Mouse (Mus musculus) heart, postnatal 0 days (tissue): ENCODE data around the gene Ttc25. TPM values are rescaled to one million over a fixed set of nuclear protein-coding genes. Genes with fewer than 3 reads are reported as not detected.
"Not testable (repeated sequence)": the region's sequence is repeated elsewhere in the genome, so short reads cannot be mapped to it uniquely, and the experiment has no call there.

ENCODE experiments used
- ATAC-seq: fragments of 200-750 bp; cut with Nextera tagmentation; 2 replicates; pipeline ENCODE4 v1.8.0; 2017; ENCODE audit warnings: low read depth, moderate number of reproducible peaks, moderate library complexity; ENCODE audit not compliant: insufficient read depth
- DNase-seq: peaks from one replicate; pipeline ENCODE4 v3.0.0-alpha.2; 2016; ENCODE audit warnings: low spot score
- H3K27ac ChIP-seq: fragments of 300-500 bp; sonication (generic); 2 replicates; pipeline ENCODE4 v1.5.1; 2014; ENCODE audit warnings: low read depth, mild to moderate bottlenecking
- H3K27me3 ChIP-seq: fragments of 300-500 bp; sonication (generic); 2 replicates; pipeline ENCODE4 v1.6.1; 2014; ENCODE audit warnings: low read length, mixed read lengths; ENCODE audit not compliant: control insufficient read depth, insufficient read depth
- H3K36me3 ChIP-seq: fragments of 300-500 bp; sonication (generic); replicated peaks from 2 replicates; pipeline ENCODE4 v1.6.1; 2014; ENCODE audit warnings: low read length, mixed read lengths; ENCODE audit not compliant: control insufficient read depth, insufficient read depth
- H3K4me1 ChIP-seq: fragments of 300-500 bp; sonication (generic); 2 replicates; pipeline ENCODE4 v1.6.1; 2014; ENCODE audit warnings: antibody characterized with exemption; ENCODE audit not compliant: control insufficient read depth, insufficient read depth
- H3K4me2 ChIP-seq: fragments of 300-500 bp; sonication (generic); 2 replicates; pipeline ENCODE4 v1.6.1; 2014; ENCODE audit warnings: low read depth, mild to moderate bottlenecking, low read length, moderate library complexity
- H3K4me3 ChIP-seq: fragments of 300-500 bp; sonication (generic); 2 replicates; pipeline ENCODE4 v1.5.1; 2014; ENCODE audit warnings: low read depth, low read length
- H3K9ac ChIP-seq: fragments of 300-500 bp; sonication (generic); replicated peaks from 2 replicates; pipeline ENCODE4 v1.6.1; 2014; ENCODE audit warnings: low read depth, low read length, mixed read lengths
- H3K9me3 ChIP-seq: fragments of 300-500 bp; sonication (generic); replicated peaks from 2 replicates; pipeline ENCODE4 v1.6.1; 2016; ENCODE audit warnings: low read length; ENCODE audit not compliant: control insufficient read depth
- CTCF ChIP-seq: IDR thresholded peaks from 2 replicates; pipeline ENCODE4 v1.5.1; 2016; ENCODE audit warnings: antibody characterized with exemption, control low read depth, low read depth
- EP300 ChIP-seq: IDR thresholded peaks from 2 replicates; pipeline ENCODE4 v1.6.1; 2016; ENCODE audit warnings: antibody characterized with exemption, low read depth
- WGBS: fragments of 180-500 bp; shearing (Covaris S2); extraction: QIAGEN DNeasy Blood & Tissue Kit; methylation state at CpG from one replicate; pipeline ENCODE4 v1.1.7; 2014; 5-methylcytosine and 5-hydroxymethylcytosine counted together
- polyA plus RNA-seq: library from polyadenylated mRNA; unstranded; fragments of >200 nt; fragmentation: Nextera tagmentation; extraction: Ambion mirVana; gene quantifications from 2 replicates; pipeline ENCODE4 v1.2.1, GENCODE M21; 2015
- total RNA-seq: library from RNA; depleted of rRNA; stranded (reverse); fragments of >200 nt; gene quantifications from 2 replicates; pipeline ENCODE4 v1.2.3, GENCODE M21; 2014; ENCODE audit warnings: low replicate concordance

Ttc25 gene
- total and polyA plus RNA-seq, 2 experiments from 2014 or later, result 0.23 to 0.37 TPM

GRCm38 (mm10) chr11:100609355-100609996 is 64.1 kb downstream of the Ttc25 start:
- H3K9ac ChIP-seq, result peak overlapping the region; percentile 29; the same call in 1 of the 2 replicates
- H3K27ac ChIP-seq, result peak overlapping the region; percentile 84
- no peaks in the 10 kb centered on the region for H3K9me3 ChIP-seq
- ATAC-seq (0 out of 2 replicates have a peak, but pooled peaks have one; percentile 37), DNase-seq (no peak)
- peaks cover 15% of the 10 kb centered on the region for H3K36me3 ChIP-seq
- no peaks in the 10 kb centered on the region for H3K27me3 ChIP-seq
- peak overlapping the region; percentile 29 for H3K4me2 ChIP-seq
- H3K4me1 ChIP-seq, result peaks cover 32% of the 10 kb centered on the region
- 49% methylated on average over 5 of the region's 5 CpGs for WGBS
- TF ChIP-seq EP300, result no peak
- no peak for TF ChIP-seq CTCF
- 0 out of 2 replicates have a peak overlapping the region, but pooled peaks have one; percentile 8 for H3K4me3 ChIP-seq

GRCm38 (mm10) chr11:100609997-100610680 is 64.7 kb downstream of the Ttc25 start:
- DNase-seq (peak; percentile 27), ATAC-seq (peak; percentile 62; the same call in 1 of the 2 replicates)
- Histone ChIP-seq H3K9me3 (no peaks in the 10 kb centered on the region), H3K4me1 (peaks cover 32% of the 10 kb centered on the region), H3K36me3 (peaks cover 15% of the 10 kb centered on the region), H3K27ac (peak overlapping the region; percentile 84), H3K27me3 (no peaks in the 10 kb centered on the region), H3K4me2 (peak overlapping the region; percentile 29), H3K4me3 (0 out of 2 replicates have a peak overlapping the region, but pooled peaks have one; percentile 8), H3K9ac (0 out of 2 replicates have a peak overlapping the region, but pooled peaks have one; percentile 29)
- TF ChIP-seq EP300, result no peak
- WGBS, result 26% methylated on average over 9 of the region's 9 CpGs

DNA sequence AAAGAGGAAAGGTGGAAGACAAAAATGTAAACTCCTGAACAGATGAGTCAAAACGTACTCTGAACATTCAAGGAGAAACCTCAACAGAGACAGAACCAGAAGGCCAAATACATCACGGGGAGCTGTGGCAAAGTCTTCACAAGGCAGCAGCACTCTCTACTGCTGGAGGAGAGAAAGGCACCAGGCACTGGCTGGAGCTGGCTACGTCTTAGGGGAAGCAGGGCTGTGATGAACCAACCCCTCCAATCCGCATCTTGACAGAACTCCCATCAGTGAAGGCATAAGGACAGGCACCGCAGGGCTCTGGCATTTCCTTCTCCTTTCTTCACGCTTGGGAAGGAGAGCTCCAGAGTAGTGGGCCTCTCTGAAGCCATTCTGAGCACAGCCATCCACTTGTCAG is 66.2 kb downstream of the Ttc25 start:
- H3K4me2 ChIP-seq, result no peak overlapping the region
- H3K4me1 ChIP-seq, result peaks cover 32% of the 10 kb centered on the region
- H3K27me3 ChIP-seq, result no peaks in the 10 kb centered on the region
- DNase-seq (no peak), ATAC-seq (no peak)
- TF ChIP-seq CTCF (no peak), EP300 (no peak)
- H3K4me3 ChIP-seq, result no peak overlapping the region
- 70% methylated on average over 6 of the region's 6 CpGs for WGBS
- no peak overlapping the region for H3K9ac ChIP-seq
- H3K9me3 ChIP-seq, result no peaks in the 10 kb centered on the region
- H3K27ac ChIP-seq, result no peak overlapping the region
- peaks cover 15% of the 10 kb centered on the region for H3K36me3 ChIP-seq

GRCm38 (mm10) chr11:100613241-100613640 is 67.8 kb downstream of the Ttc25 start:
- H3K36me3 ChIP-seq, result peaks cover 7% of the 10 kb centered on the region; the same call in 1 of the 2 replicates
- peaks cover 39% of the 10 kb centered on the region for H3K4me1 ChIP-seq
- no peak overlapping the region for H3K4me3 ChIP-seq
- no peak overlapping the region for H3K9ac ChIP-seq
- peak; percentile 39 for DNase-seq
- no peak overlapping the region for H3K4me2 ChIP-seq
- 78% methylated on average over 3 of the region's 3 CpGs for WGBS
- no peaks in the 10 kb centered on the region for H3K27me3 ChIP-seq
- H3K9me3 ChIP-seq, result no peaks in the 10 kb centered on the region
- TF ChIP-seq EP300, result no peak
- H3K27ac ChIP-seq, result no peak overlapping the region
- ATAC-seq, result no peak

GRCm38 (mm10) chr11:100616332-100616731 is 70.9 kb downstream of the Ttc25 start:
- peaks cover 23% of the 10 kb centered on the region for H3K4me1 ChIP-seq

GRCm38 (mm10) chr11:100616836-100617235 is 71.4 kb downstream of the Ttc25 start:
- not testable (repeated sequence) for H3K27me3 ChIP-seq, H3K4me2 ChIP-seq, H3K9me3 ChIP-seq, DNase-seq, H3K9ac ChIP-seq, ATAC-seq, H3K27ac ChIP-seq, H3K4me3 ChIP-seq, H3K36me3 ChIP-seq
- H3K4me1 ChIP-seq, result peaks cover 23% of the 10 kb centered on the region
- WGBS, result 92% methylated on average over 7 of the region's 7 CpGs

More at GRCm38 (mm10) chr11:100616332-100616731, 70.9 kb downstream of the Ttc25 start:
- Histone ChIP-seq H3K4me3 (no peak overlapping the region), H3K9ac (no peak overlapping the region), H3K36me3 (peaks cover 4% of the 10 kb centered on the region; the same call in 1 of the 2 replicates), H3K9me3 (no peaks in the 10 kb centered on the region), H3K27ac (no peak overlapping the region), H3K27me3 (no peaks in the 10 kb centered on the region), H3K4me2 (no peak overlapping the region)
- TF ChIP-seq CTCF (no peak), EP300 (no peak)
- no peak for ATAC-seq
- 88% methylated on average over 5 of the region's 5 CpGs for WGBS
- no peak for DNase-seq
